Mouse (Mus musculus): ENCODE measurements around the gene Sebox. TPM values are rescaled to one million over a fixed set of nuclear protein-coding genes. Genes with fewer than 3 reads are reported as not detected.

Gene Sebox
- total RNA-seq, 2 experiments from 2014 or later: not detected

GRCm38 (mm10) chr11:78497544-78498522, 5.4 kb upstream of the Sebox start, which contains the start of gene Sarm1:
Sarm1 (minus strand) TSS chr11:78497754.
- peak; percentile 99 for ATAC-seq (ENCODE audit: poor library complexity, severe bottlenecking)

- no peak for ATAC-seq (ENCODE audit: poor library complexity, severe bottlenecking)
Observed at GRCm38 (mm10) chr11:78499004-78499403, 4.2 kb upstream of the Sebox start, which contains the start of gene Vtn. Vtn (plus strand) TSS chr11:78499091.

- no peak for ATAC-seq (ENCODE audit: poor library complexity, severe bottlenecking)
Observed at GRCm38 (mm10) chr11:78499543-78499942, 3.7 kb upstream of the Sebox start.

- ATAC-seq (ENCODE audit: poor library complexity, severe bottlenecking): no peak
Observed at GRCm38 (mm10) chr11:78500623-78501202, 2.5 kb upstream of the Sebox start.

- no peak for ATAC-seq (ENCODE audit: poor library complexity, severe bottlenecking)
Observed at GRCm38 (mm10) chr11:78501529-78501928, 1.7 kb upstream of the Sebox start.

GRCm38 (mm10) chr11:78505430-78505829, 2.2 kb downstream of the Sebox start:
- no peak for ATAC-seq (ENCODE audit: poor library complexity, severe bottlenecking)

- no peak for ATAC-seq (ENCODE audit: poor library complexity, severe bottlenecking)
Observed at GRCm38 (mm10) chr11:78509148-78509547, 5.9 kb downstream of the Sebox start.

- ATAC-seq (ENCODE audit: poor library complexity, severe bottlenecking): peak; percentile 99
Observed at GRCm38 (mm10) chr11:78512025-78512957, 9.0 kb downstream of the Sebox start, which contains the start of the genes Tmem199 and Poldip2. Tmem199 (minus strand) TSS chr11:78512172. Poldip2 (plus strand) TSS chr11:78512193.

- no peak for ATAC-seq (ENCODE audit: poor library complexity, severe bottlenecking)
Observed at GRCm38 (mm10) chr11:78513106-78513790, 10.0 kb downstream of the Sebox start.

- no peak for ATAC-seq (ENCODE audit: poor library complexity, severe bottlenecking)
Observed at GRCm38 (mm10) chr11:78515549-78516325, 12.5 kb downstream of the Sebox start.

GRCm38 (mm10) chr11:78518931-78519330, 15.7 kb downstream of the Sebox start:
- ATAC-seq (ENCODE audit: poor library complexity, severe bottlenecking): no peak

- ATAC-seq (ENCODE audit: poor library complexity, severe bottlenecking): no peak
Observed at GRCm38 (mm10) chr11:78521880-78522279, 18.6 kb downstream of the Sebox start.

- no peak for ATAC-seq (ENCODE audit: poor library complexity, severe bottlenecking)
Observed at GRCm38 (mm10) chr11:78522481-78522997, 19.3 kb downstream of the Sebox start.

- no peak for ATAC-seq (ENCODE audit: poor library complexity, severe bottlenecking)
Observed at GRCm38 (mm10) chr11:78523241-78523955, 20.2 kb downstream of the Sebox start.

- no peak for ATAC-seq (ENCODE audit: poor library complexity, severe bottlenecking)
Observed at GRCm38 (mm10) chr11:78524838-78525237, 21.6 kb downstream of the Sebox start.

- no peak for ATAC-seq (ENCODE audit: poor library complexity, severe bottlenecking)
Observed at GRCm38 (mm10) chr11:78528714-78529113, 25.5 kb downstream of the Sebox start.

- ATAC-seq (ENCODE audit: poor library complexity, severe bottlenecking): no peak
Observed at GRCm38 (mm10) chr11:78530001-78530400, 26.8 kb downstream of the Sebox start.

- no peak for ATAC-seq (ENCODE audit: poor library complexity, severe bottlenecking)
Observed at GRCm38 (mm10) chr11:78531046-78531445, 27.8 kb downstream of the Sebox start.
